Mouse (Mus musculus): ENCODE data around the gene Asprv1.

- TF ChIP-seq POLR2A (IDR thresholded peaks at IDR 0.05; ENCODE audit: control insufficient read depth, extremely low read depth, insufficient read depth, low read length, poor library complexity) (no peak), CTCF (IDR thresholded peaks at IDR 0.05; ENCODE audit: borderline replicate concordance, control insufficient read depth, extremely low read depth, insufficient read depth, low read length, poor library complexity) (no peak)
These were observed 48.0 kb upstream of the Asprv1 start for GRCm38 (mm10) chr6:86579926-86580325.
